Mouse (Mus musculus) heart, postnatal 0 days (tissue): ENCODE measurements around the gene Phlpp2.

Experiments
- CTCF ChIP-seq: IDR thresholded peaks from 2 replicates; pipeline ENCODE4 v1.5.1; 2016; ENCODE audit warnings: antibody characterized with exemption, control low read depth, low read depth
- EP300 ChIP-seq: IDR thresholded peaks from 2 replicates; pipeline ENCODE4 v1.6.1; 2016; ENCODE audit warnings: antibody characterized with exemption, low read depth

DNA sequence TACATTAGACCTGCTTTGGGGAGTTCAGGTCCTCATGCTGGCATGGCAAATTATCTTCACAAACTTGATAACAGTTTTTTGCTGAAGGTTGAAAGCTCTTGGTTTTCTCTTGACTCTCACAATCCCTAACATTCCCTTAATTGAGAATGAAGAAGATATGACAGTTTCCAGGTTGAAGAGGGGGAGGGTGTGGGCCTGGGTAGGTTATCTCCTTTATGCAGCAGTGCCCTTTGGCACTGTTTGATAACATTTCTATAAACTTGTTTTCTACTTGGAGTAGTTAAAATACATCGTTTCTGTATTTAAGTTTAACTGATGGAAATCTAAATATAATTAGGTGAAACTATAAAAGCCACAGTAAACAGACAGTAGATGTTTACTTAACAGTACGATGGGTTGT lies 3.5 kb upstream of the Phlpp2 start:
- no peak for TF ChIP-seq CTCF
- TF ChIP-seq EP300 = no peak
